Mouse (Mus musculus) hindbrain, embryonic 10.5 days (tissue): ENCODE results near the gene Zfp30. TPM values are rescaled to one million over a fixed set of nuclear protein-coding genes. Genes with fewer than 3 reads are reported as not detected.

Source experiments
- DNase-seq: peaks from one replicate; pipeline ENCODE4 v3.0.0-alpha.2; 2017; ENCODE audit warnings: low spot score
- H3K27ac ChIP-seq: fragments of 300-500 bp; sonication (generic); 2 replicates; pipeline ENCODE4 v1.5.1; 2016; ENCODE audit warnings: mild to moderate bottlenecking, moderate library complexity
- H3K27me3 ChIP-seq: fragments of 300-500 bp; sonication (generic); 2 replicates; pipeline ENCODE4 v1.6.1; 2016; ENCODE audit warnings: mild to moderate bottlenecking; ENCODE audit not compliant: poor library complexity, insufficient read depth, severe bottlenecking
- H3K36me3 ChIP-seq: fragments of 300-500 bp; sonication (generic); 2 replicates; pipeline ENCODE4 v1.6.1; 2016; ENCODE audit warnings: mild to moderate bottlenecking, moderate library complexity
- H3K4me1 ChIP-seq: fragments of 300-500 bp; sonication (generic); replicated peaks from 2 replicates; pipeline ENCODE4 v1.6.1; 2016; ENCODE audit warnings: mild to moderate bottlenecking
- H3K4me3 ChIP-seq: fragments of 300-500 bp; sonication (generic); 2 replicates; pipeline ENCODE4 v1.5.1; 2016; ENCODE audit warnings: mild to moderate bottlenecking, moderate library complexity
- H3K9me3 ChIP-seq: fragments of 300-500 bp; sonication (generic); 2 replicates; pipeline ENCODE4 v1.6.1; 2016; ENCODE audit warnings: mild to moderate bottlenecking, moderate library complexity
- WGBS: fragments of 180-500 bp; shearing (Covaris S2); methylation state at CpG from one replicate; pipeline ENCODE4 v1.1.7; 2016; 5-methylcytosine and 5-hydroxymethylcytosine counted together
- microRNA counts: library from miRNA; unstranded; fragments of <30 nt; microRNA quantifications from one replicate; lab custom pipeline; 2017
- polyA plus RNA-seq: library from polyadenylated mRNA; unstranded; fragments of >200 nt; fragmentation: Nextera tagmentation; extraction: Ambion mirVana; gene quantifications from 2 replicates; pipeline ENCODE4 v1.2.1, GENCODE M21; 2016

Zfp30 gene
- polyA plus RNA-seq, 1 experiment from 2014 or later, result 6.4 TPM

- H3K27me3 ChIP-seq, result no peaks in the 10 kb centered on the region
- no peak for DNase-seq
- no peak overlapping the region for H3K27ac ChIP-seq
- no peaks in the 10 kb centered on the region for H3K9me3 ChIP-seq
- no peak overlapping the region for H3K4me3 ChIP-seq
- peaks cover 46% of the 10 kb centered on the region for H3K36me3 ChIP-seq
- no peaks in the 10 kb centered on the region for H3K4me1 ChIP-seq
- WGBS, result 89% methylated on average over 1 of the region's 1 CpGs
Measured at GRCm38 (mm10) chr7:29842105-29842504, 58.3 kb downstream of the Zfp30 start.

MicroRNAs encoded within 50 kb of the gene (microRNA counts, 519-probe panel; counts per million panel counts)
- microRNA mmu-miR-1964 (lab: Ali Mortazavi, UCI), result 1,255 counts per million, percentile 77 among the panel's probes with 10 or more counts

Other genes starting within 250 kb of the Zfp30 start
- gene Catsperg2, start 57.0 kb upstream of the Zfp30 start, polyA plus RNA-seq, result 0.08 TPM in 1 of 2 replicates, not detected in the other
- gene Zfp84, start 15.4 kb upstream of the Zfp30 start, polyA plus RNA-seq, result 10.8 and 10.9 TPM in 2 replicates
- 14.3 and 17.3 TPM in 2 replicates for gene Zfp790, start 32.1 kb downstream of the Zfp30 start, polyA plus RNA-seq
- gene Zfp940, start 69.7 kb downstream of the Zfp30 start, polyA plus RNA-seq, result 8.7 and 10.3 TPM in 2 replicates
- 8.0 and 8.8 TPM in 2 replicates for gene Zfp420, start 76.0 kb downstream of the Zfp30 start, polyA plus RNA-seq
- gene Zfp27, start 122.6 kb downstream of the Zfp30 start, polyA plus RNA-seq, result 8.5 and 12.2 TPM in 2 replicates
- 4.8 and 4.9 TPM in 2 replicates for gene Zfp383, start 124.2 kb downstream of the Zfp30 start, polyA plus RNA-seq
- 10.1 and 12.1 TPM in 2 replicates for gene Zfp74, start 170.1 kb downstream of the Zfp30 start, polyA plus RNA-seq
- 18.0 and 27.0 TPM in 2 replicates for gene Zfp568, start 200.0 kb downstream of the Zfp30 start, polyA plus RNA-seq